Mouse (Mus musculus) hindbrain, embryonic 15.5 days (tissue): ENCODE measurements around the gene Tmem176a. TPM values are rescaled to one million over a fixed set of nuclear protein-coding genes. Genes with fewer than 3 reads are reported as not detected.
"Not testable (repeated sequence)": the region's sequence is repeated elsewhere in the genome, so short reads cannot be mapped to it uniquely, and the experiment has no call there.

Experiments used
- ATAC-seq: fragments of 200-750 bp; cut with Nextera tagmentation; 2 replicates; pipeline ENCODE4 v1.8.0; 2017; ENCODE audit warnings: low read depth, moderate number of reproducible peaks, moderate TSS enrichment; ENCODE audit not compliant: low FRiP score
- H3K27ac ChIP-seq: fragments of 300-500 bp; sonication (generic); replicated peaks from 2 replicates; pipeline ENCODE4 v1.5.1; 2015; ENCODE audit warnings: mild to moderate bottlenecking, inconsistent platforms
- H3K27me3 ChIP-seq: fragments of 300-500 bp; sonication (generic); 2 replicates; pipeline ENCODE4 v1.6.1; 2015; ENCODE audit warnings: control low read depth, inconsistent platforms
- H3K36me3 ChIP-seq: fragments of 300-500 bp; sonication (generic); 2 replicates; pipeline ENCODE4 v1.6.1; 2015; ENCODE audit warnings: control low read depth, inconsistent platforms
- H3K4me1 ChIP-seq: fragments of 300-500 bp; sonication (generic); replicated peaks from 2 replicates; pipeline ENCODE4 v1.6.1; 2015; ENCODE audit warnings: control low read depth, inconsistent platforms
- H3K4me2 ChIP-seq: fragments of 300-500 bp; sonication (generic); 2 replicates; pipeline ENCODE4 v1.6.1; 2015; ENCODE audit warnings: moderate library complexity, mild to moderate bottlenecking, inconsistent platforms
- H3K4me3 ChIP-seq: fragments of 300-500 bp; sonication (generic); 2 replicates; pipeline ENCODE4 v1.5.1; 2015; ENCODE audit warnings: mild to moderate bottlenecking, inconsistent platforms
- H3K9ac ChIP-seq: fragments of 300-500 bp; sonication (generic); 2 replicates; pipeline ENCODE4 v1.6.1; 2015; ENCODE audit warnings: inconsistent platforms
- H3K9me3 ChIP-seq: fragments of 300-500 bp; sonication (generic); 2 replicates; pipeline ENCODE4 v1.6.1; 2016; ENCODE audit warnings: control low read depth, inconsistent platforms
- WGBS: fragments of 180-500 bp; shearing (Covaris S2); methylation state at CpG from one replicate; pipeline ENCODE4 v1.1.7; 2015; 5-methylcytosine and 5-hydroxymethylcytosine counted together
- polyA plus RNA-seq: library from polyadenylated mRNA; unstranded; fragments of >200 nt; fragmentation: Nextera tagmentation; extraction: Ambion mirVana; gene quantifications from 2 replicates; pipeline ENCODE4 v1.2.1, GENCODE M21; 2015

The Tmem176a gene
- 23.0 and 27.2 TPM in 2 replicates for polyA plus RNA-seq

DNA sequence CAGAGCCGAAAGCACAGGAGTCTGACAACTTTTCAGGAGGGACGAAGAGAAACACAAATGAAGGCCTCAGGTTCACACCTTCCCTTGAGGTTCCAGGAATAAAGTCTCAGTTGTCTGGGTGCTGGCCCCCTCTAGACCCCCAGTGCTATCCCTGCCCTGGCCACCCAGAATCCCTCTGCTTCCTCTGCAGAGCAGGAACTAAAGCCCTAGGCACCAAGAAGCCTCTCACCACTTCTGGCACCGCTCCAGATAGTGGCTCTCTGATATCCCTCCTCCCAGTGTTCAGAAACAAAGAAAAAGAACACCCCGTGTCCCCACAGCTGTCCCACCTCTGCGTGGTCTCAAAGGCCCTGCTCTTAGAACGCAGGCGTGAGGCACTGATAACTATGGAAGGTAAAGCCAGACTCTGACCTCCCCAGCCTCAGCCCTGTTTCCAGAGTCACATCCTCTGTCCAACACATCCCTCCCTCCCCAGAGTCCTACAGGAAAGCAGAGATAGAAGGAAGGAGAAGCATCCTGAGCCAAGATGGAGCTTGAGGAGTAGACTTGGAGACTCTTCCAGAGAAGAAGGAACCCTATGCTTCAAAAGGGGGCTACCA lies at the start of gene Tmem176a:
Gene Tmem176a, plus strand, starts transcription at position 549 of the 599 bp plus-strand sequence.
- Histone ChIP-seq H3K27ac (peak within 1 kb of the TSS; percentile 75), H3K4me2 (peak within 1 kb of the TSS; percentile 53), H3K36me3 (no peaks in the 10 kb centered on the region), H3K4me3 (peak within 1 kb of the TSS; percentile 35), H3K9ac (peak within 1 kb of the TSS; percentile 17), H3K4me1 (peaks cover 38% of the 10 kb centered on the region), H3K27me3 (no peaks in the 10 kb centered on the region), H3K9me3 (no peaks in the 10 kb centered on the region)
- WGBS = 23% methylated on average over 7 of the region's 7 CpGs
- peak; percentile 43 for ATAC-seq

- no peaks in the 10 kb centered on the region for H3K36me3 ChIP-seq
- H3K9ac ChIP-seq = no peak overlapping the region
- no peak overlapping the region for H3K27ac ChIP-seq
- no peak overlapping the region for H3K4me2 ChIP-seq
- WGBS = 93% methylated on average over 1 of the region's 1 CpGs
- no peaks in the 10 kb centered on the region for H3K4me1 ChIP-seq
- H3K27me3 ChIP-seq = no peaks in the 10 kb centered on the region
- no peak for ATAC-seq
- H3K9me3 ChIP-seq = no peaks in the 10 kb centered on the region
- no peak overlapping the region for H3K4me3 ChIP-seq
These were observed 38.8 kb upstream of the Tmem176a start for GRCm38 (mm10) chr6:48801897-48802296.

DNA sequence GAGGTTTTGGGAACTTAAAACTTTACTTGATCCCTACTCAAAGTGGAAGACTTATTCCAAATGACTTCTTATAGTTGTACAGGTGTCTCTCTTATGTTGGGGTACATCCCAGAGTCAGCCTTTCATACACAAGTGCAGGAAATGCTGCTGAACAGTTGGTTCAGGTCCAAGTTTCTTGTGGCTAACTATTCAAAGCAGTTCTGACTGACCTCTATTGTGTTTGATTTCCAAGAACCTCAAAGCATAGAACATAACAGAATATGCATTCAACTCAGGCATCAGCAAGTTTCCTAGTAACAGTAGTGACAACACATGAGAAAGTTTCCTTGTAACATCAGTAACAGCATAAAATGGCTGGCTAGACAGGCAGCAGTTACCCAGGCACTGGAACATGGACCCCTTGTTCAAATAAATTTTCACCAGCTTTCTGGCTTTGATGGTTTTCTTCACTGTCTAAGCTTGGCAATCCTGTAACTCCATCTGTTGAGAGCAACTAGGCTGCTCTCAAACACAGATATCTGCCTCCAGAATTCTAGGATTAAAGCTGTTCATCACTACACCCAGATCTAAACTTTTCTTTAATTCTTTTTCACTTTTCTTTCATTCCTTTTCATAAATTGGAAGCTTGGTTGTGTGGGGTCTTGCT lies 37.2 kb upstream of the Tmem176a start:
- H3K4me1 ChIP-seq = no peaks in the 10 kb centered on the region
- ATAC-seq = no peak
- no peaks in the 10 kb centered on the region for H3K9me3 ChIP-seq
- H3K27ac ChIP-seq = no peak overlapping the region
- no peak overlapping the region for H3K4me2 ChIP-seq
- H3K27me3 ChIP-seq = no peaks in the 10 kb centered on the region
- no peak overlapping the region for H3K4me3 ChIP-seq
- no peak overlapping the region for H3K9ac ChIP-seq
- H3K36me3 ChIP-seq = no peaks in the 10 kb centered on the region

DNA sequence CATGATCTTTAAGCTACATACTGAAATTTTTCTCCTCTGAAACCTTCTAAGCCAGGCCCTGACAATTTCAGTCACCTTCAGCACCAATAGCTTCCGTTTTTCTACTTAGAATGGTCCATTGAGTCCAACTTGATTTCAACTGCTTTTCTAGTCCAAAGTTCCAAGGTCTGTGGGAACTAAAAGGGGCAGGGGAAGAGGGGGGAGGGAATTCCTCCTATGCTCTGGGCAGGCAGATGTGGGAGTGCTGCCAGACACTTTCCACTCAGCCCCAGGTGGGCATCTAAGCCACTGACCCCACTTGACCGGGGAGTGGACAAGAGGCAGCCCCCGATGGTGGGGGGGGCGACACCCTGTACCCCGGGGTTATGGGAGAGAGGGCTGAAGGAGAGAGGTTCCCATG lies 36.4 kb upstream of the Tmem176a start:
- WGBS = 91% methylated on average over 5 of the region's 5 CpGs
- no peak for ATAC-seq

DNA sequence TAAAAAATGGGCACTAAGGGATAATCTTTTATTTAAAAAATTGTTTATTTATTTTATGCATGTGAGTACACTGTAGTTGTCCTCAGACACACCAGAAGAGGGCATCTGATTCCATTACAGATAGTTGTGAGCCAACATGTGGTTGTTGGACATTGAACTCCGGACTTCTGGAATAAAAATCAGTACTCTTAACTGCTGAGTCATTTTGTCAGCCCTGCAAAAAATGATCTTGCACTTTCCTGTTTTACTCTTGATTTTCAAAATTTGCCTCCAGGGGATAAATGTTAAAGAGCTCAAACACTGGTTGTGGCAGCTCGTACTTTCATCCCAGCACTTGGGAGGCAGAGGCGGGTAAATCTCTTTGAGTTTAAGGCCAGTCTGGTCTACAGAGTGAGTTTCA lies 34.0 kb upstream of the Tmem176a start:
- Histone ChIP-seq H3K4me2 (no peak overlapping the region), H3K9me3 (no peaks in the 10 kb centered on the region), H3K4me1 (no peaks in the 10 kb centered on the region), H3K4me3 (no peak overlapping the region), H3K9ac (no peak overlapping the region), H3K27ac (no peak overlapping the region), H3K36me3 (no peaks in the 10 kb centered on the region), H3K27me3 (no peaks in the 10 kb centered on the region)
- WGBS = 91% methylated on average over 3 of the region's 3 CpGs
- no peak for ATAC-seq

More for the DNA sequence above, 36.4 kb upstream of the Tmem176a start:
- H3K36me3 ChIP-seq = no peaks in the 10 kb centered on the region
- no peaks in the 10 kb centered on the region for H3K9me3 ChIP-seq
- no peak overlapping the region for H3K4me2 ChIP-seq
- H3K4me1 ChIP-seq = no peaks in the 10 kb centered on the region
- no peak overlapping the region for H3K9ac ChIP-seq
- H3K27me3 ChIP-seq = no peaks in the 10 kb centered on the region
- no peak overlapping the region for H3K4me3 ChIP-seq
- no peak overlapping the region for H3K27ac ChIP-seq

GRCm38 (mm10) chr6:48809494-48810219 lies 31.1 kb upstream of the Tmem176a start:
- no peaks in the 10 kb centered on the region for H3K27me3 ChIP-seq
- 78% methylated on average over 3 of the region's 3 CpGs for WGBS
- no peak overlapping the region for H3K4me2 ChIP-seq
- H3K36me3 ChIP-seq = no peaks in the 10 kb centered on the region
- no peak overlapping the region for H3K27ac ChIP-seq
- no peak overlapping the region for H3K9ac ChIP-seq
- no peaks in the 10 kb centered on the region for H3K9me3 ChIP-seq
- no peak overlapping the region for H3K4me3 ChIP-seq
- no peak for ATAC-seq
- H3K4me1 ChIP-seq = no peaks in the 10 kb centered on the region

GRCm38 (mm10) chr6:48815013-48815412 lies 25.7 kb upstream of the Tmem176a start:
- Histone ChIP-seq H3K27me3 (no peaks in the 10 kb centered on the region), H3K9me3 (no peaks in the 10 kb centered on the region), H3K36me3 (no peaks in the 10 kb centered on the region), H3K4me3 (no peak overlapping the region), H3K4me1 (no peaks in the 10 kb centered on the region), H3K27ac (no peak overlapping the region), H3K4me2 (no peak overlapping the region), H3K9ac (no peak overlapping the region)
- ATAC-seq = no peak

GRCm38 (mm10) chr6:48817815-48818214 lies 22.9 kb upstream of the Tmem176a start:
- H3K9ac ChIP-seq = no peak overlapping the region
- H3K4me3 ChIP-seq = no peak overlapping the region
- no peaks in the 10 kb centered on the region for H3K4me1 ChIP-seq
- 9% methylated on average over 6 of the region's 6 CpGs for WGBS
- H3K27me3 ChIP-seq = no peaks in the 10 kb centered on the region
- H3K4me2 ChIP-seq = no peak overlapping the region
- ATAC-seq = no peak
- no peaks in the 10 kb centered on the region for H3K9me3 ChIP-seq
- H3K36me3 ChIP-seq = no peaks in the 10 kb centered on the region
- H3K27ac ChIP-seq = no peak overlapping the region

GRCm38 (mm10) chr6:48821991-48822785 lies 18.5 kb upstream of the Tmem176a start:
- not testable (repeated sequence) for H3K4me3 ChIP-seq, H3K4me2 ChIP-seq, H3K9me3 ChIP-seq, H3K27me3 ChIP-seq, ATAC-seq, H3K27ac ChIP-seq, H3K36me3 ChIP-seq, H3K4me1 ChIP-seq, H3K9ac ChIP-seq
- 91% methylated on average over 7 of the region's 7 CpGs for whole genome bisulfite sequencing

GRCm38 (mm10) chr6:48825016-48825415 lies 15.7 kb upstream of the Tmem176a start:
- Histone ChIP-seq H3K27me3 (no peaks in the 10 kb centered on the region), H3K9me3 (no peaks in the 10 kb centered on the region), H3K9ac (no peak overlapping the region), H3K4me1 (no peaks in the 10 kb centered on the region), H3K36me3 (no peaks in the 10 kb centered on the region), H3K4me3 (no peak overlapping the region), H3K27ac (no peak overlapping the region), H3K4me2 (no peak overlapping the region)
- ATAC-seq = no peak
- 77% methylated on average over 7 of the region's 7 CpGs for WGBS

DNA sequence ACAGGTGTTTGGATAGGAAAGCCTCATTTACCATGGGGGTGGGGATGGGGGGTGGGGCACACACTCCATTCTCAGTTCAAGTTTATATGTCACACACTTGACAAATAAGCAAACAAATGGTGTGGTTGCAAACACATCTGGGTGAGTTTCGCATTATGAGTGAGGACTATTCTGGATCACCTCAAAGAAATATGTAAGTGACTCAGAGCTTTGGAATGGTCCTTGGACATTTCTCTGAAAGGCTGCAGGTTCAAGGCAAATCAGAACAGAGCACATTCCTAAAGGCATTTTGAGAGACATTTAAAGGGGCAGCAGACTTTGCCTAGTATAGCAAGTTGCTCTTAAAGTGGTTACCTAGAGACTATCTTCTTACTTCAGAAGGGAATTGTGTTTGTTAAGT lies 11.7 kb upstream of the Tmem176a start:
- Histone ChIP-seq H3K27ac (no peak overlapping the region), H3K9me3 (no peaks in the 10 kb centered on the region)

DNA sequence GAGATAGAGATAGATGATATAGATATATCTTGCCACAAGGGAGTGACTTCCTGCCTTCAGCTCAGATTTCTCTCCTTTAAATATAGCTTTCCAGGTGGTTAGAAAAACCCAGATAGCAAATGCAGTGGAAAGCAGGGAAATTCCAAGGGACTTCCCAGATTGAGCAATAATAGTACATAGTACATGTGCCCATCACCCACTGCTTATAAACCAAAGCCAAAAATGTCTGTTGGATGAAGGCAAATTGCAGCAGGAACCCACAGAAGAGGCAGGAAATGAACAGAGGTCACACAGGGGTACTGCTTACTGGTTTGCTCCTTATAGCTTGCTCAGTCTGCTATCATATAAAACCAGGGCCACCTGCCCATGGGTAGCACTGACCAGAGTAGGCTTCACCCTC lies 11.1 kb upstream of the Tmem176a start:
- Histone ChIP-seq H3K4me1 (no peaks in the 10 kb centered on the region), H3K36me3 (peaks cover 11% of the 10 kb centered on the region), H3K27ac (no peak overlapping the region), H3K9me3 (no peaks in the 10 kb centered on the region), H3K9ac (no peak overlapping the region), H3K4me3 (no peak overlapping the region), H3K27me3 (no peaks in the 10 kb centered on the region), H3K4me2 (no peak overlapping the region)
- no peak for ATAC-seq

More for the DNA sequence above, 11.7 kb upstream of the Tmem176a start:
- H3K4me3 ChIP-seq = no peak overlapping the region
- H3K36me3 ChIP-seq = peaks cover 9% of the 10 kb centered on the region
- WGBS = 91% methylated on average over 1 of the region's 1 CpGs
- H3K9ac ChIP-seq = no peak overlapping the region
- no peaks in the 10 kb centered on the region for H3K4me1 ChIP-seq
- H3K4me2 ChIP-seq = no peak overlapping the region
- ATAC-seq = no peak
- no peaks in the 10 kb centered on the region for H3K27me3 ChIP-seq
